Mouse (Mus musculus): Measurements from ENCODE around the gene St5.

GRCm38 (mm10) chr7:109613531-109614021, 89.8 kb downstream of the St5 start:
- TF ChIP-seq CTCF (IDR thresholded peaks at IDR 0.05) (no peak), EP300 (IDR thresholded peaks at IDR 0.05) (peak; percentile 76)
